Comparison of ENCODE assay signal across 1 mouse cellular context in the genomic region with DNA sequence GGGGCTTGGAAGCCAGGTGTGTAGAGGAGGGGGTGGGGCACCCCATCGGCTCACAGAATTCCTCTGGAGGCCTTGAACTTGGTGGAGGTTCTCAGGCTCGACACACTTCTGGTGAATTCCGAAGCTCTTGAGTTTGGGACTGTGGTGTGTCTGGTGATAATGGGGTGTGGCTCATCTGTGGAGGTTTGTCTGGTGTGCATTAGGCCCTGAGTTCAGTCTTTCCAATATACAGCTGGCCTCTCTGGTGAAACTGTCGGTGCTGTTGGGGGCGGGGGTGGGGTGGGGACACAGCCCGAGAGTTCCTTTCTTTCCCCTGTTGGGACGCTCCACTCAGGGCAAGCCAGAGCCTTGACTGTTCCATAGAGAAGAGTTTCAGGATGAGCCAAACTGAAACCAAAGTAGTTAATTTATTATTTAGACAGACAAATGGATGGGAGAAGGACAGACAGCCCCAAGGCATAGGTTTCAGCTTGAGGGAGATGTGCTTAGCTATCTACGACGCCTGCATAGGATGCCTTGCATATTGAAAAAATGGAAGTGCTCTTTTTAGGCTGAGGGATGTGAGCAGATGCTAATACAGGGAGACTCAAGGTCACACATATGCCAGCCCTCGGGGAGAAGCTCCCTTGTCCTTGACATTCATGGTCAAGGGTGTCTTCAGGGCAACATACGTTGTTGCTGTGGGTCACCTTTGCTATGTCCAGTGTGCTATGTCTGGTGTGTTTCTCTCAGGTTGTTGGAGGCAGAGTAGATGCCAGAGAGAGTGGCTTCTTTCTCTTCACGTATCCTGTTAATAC.
TF ChIP-seq lines count a peak whose summit lies in the region.

No protein-coding gene starts in this region.

TF ChIP-seq in CH12.LX, 34 proteins besides CTCF, POLR2A, EP300 and RAD21 (continued from another document):
- TF ChIP-seq KAT2A (IDR thresholded peaks at IDR 0.05; ENCODE audit: insufficient replicate concordance, low read length) (no peak), TBP (conservative IDR thresholded peaks at IDR 0.05; ENCODE audit: low read depth, low read length) (no peak), E2F4 (IDR thresholded peaks at IDR 0.05; ENCODE audit: insufficient replicate concordance, low read depth, low read length) (no peak), NRF1 (IDR thresholded peaks at IDR 0.05; ENCODE audit: low read depth, low read length) (no peak), MAX (IDR thresholded peaks at IDR 0.05; ENCODE audit: low read length) (peak; percentile 26; the same call in 1 of the 2 replicates), ETS1 (conservative IDR thresholded peaks at IDR 0.05; ENCODE audit: low read depth, low read length) (peak; percentile 41), GABPA (IDR thresholded peaks at IDR 0.05; ENCODE audit: insufficient replicate concordance, low read depth, low read length) (no peak), JUN (IDR thresholded peaks at IDR 0.05; ENCODE audit: insufficient read depth, low read depth, low read length) (no peak; the same call in 1 of the 2 replicates), TCF12 (IDR thresholded peaks at IDR 0.05; ENCODE audit: low read depth, low read length) (peak; percentile 69), NELFE (IDR thresholded peaks at IDR 0.05; ENCODE audit: low read depth, low read length) (no peak), ZKSCAN1 (IDR thresholded peaks at IDR 0.05; ENCODE audit: borderline replicate concordance, low read depth, low read length) (no peak), MAFK (IDR thresholded peaks at IDR 0.05; ENCODE audit: insufficient replicate concordance, low read length) (no peak), SIN3A (IDR thresholded peaks at IDR 0.05; ENCODE audit: low read length) (peak; percentile 73; the same call in 1 of the 2 replicates), MXI1 (IDR thresholded peaks at IDR 0.05; ENCODE audit: low read depth, low read length) (peak; percentile 59; the same call in 1 of the 2 replicates), SMC3 (IDR thresholded peaks at IDR 0.05; ENCODE audit: low read depth, low read length) (no peak), RCOR1 (conservative IDR thresholded peaks at IDR 0.05; ENCODE audit: low read depth, low read length) (no peak), CHD2 (IDR thresholded peaks at IDR 0.05; ENCODE audit: low read length) (peak; percentile 46; the same call in 1 of the 2 replicates), ZNF384 (IDR thresholded peaks at IDR 0.05; ENCODE audit: low read depth, low read length) (no peak), MAZ (IDR thresholded peaks at IDR 0.05; ENCODE audit: low read depth, low read length) (peak; percentile 64), ELF1 (IDR thresholded peaks at IDR 0.05; ENCODE audit: low read depth, low read length) (no peak), POLR2AphosphoS2 (IDR thresholded peaks at IDR 0.05; ENCODE audit: low read depth, low read length) (no peak), BHLHE40 (IDR thresholded peaks at IDR 0.05; ENCODE audit: low read depth, low read length) (peak; percentile 51), MYC (IDR thresholded peaks at IDR 0.05; ENCODE audit: low read depth, low read length) (0 out of 2 replicates have a peak, but pooled peaks have one; percentile 15), MEF2A (IDR thresholded peaks at IDR 0.05; ENCODE audit: borderline replicate concordance, low read depth, low read length) (no peak), HCFC1 (IDR thresholded peaks at IDR 0.05; ENCODE audit: low read depth, low read length) (no peak)
